Mouse (Mus musculus) G1E (cell line): Measurements from ENCODE around the gene Hoxd10.

Source experiments
- CTCF ChIP-seq: IDR thresholded peaks from 2 replicates; pipeline ENCODE4 v1.5.1; 2012; ENCODE audit warnings: low read depth, low read length, inconsistent platforms, mixed read lengths
- GATA1 ChIP-seq: IDR thresholded peaks from 2 replicates; pipeline ENCODE4 v1.6.1; 2012; ENCODE audit warnings: borderline replicate concordance, low read length, inconsistent platforms, mixed read lengths
- GATA2 ChIP-seq: IDR thresholded peaks from 2 replicates; pipeline ENCODE4 v1.6.1; 2012; ENCODE audit warnings: low read depth, low read length, inconsistent platforms, borderline replicate concordance
- POLR2AphosphoS5 ChIP-seq: IDR thresholded peaks from 2 replicates; pipeline ENCODE4 v1.6.1; 2012; ENCODE audit warnings: low read depth, low read length, inconsistent platforms; ENCODE audit not compliant: insufficient replicate concordance
- TAL1 ChIP-seq: conservative IDR thresholded peaks from 2 replicates; pipeline ENCODE4 v1.6.1; 2012; ENCODE audit warnings: low read depth, low read length, inconsistent platforms, mixed read lengths

GRCm38 (mm10) chr2:74687698-74688555, 3.8 kb upstream of the Hoxd10 start:
- no peak for TF ChIP-seq CTCF
- TF ChIP-seq TAL1: no peak
- TF ChIP-seq POLR2AphosphoS5: no peak
- no peak for TF ChIP-seq GATA1
- TF ChIP-seq GATA2: no peak
